Mouse (Mus musculus): Measurements from ENCODE around the gene Gpatch2l. TPM values are rescaled to one million over a fixed set of nuclear protein-coding genes. Genes with fewer than 3 reads are reported as not detected.

The Gpatch2l gene
- polyA plus RNA-seq, 1 experiment = 0.52 TPM

DNA sequence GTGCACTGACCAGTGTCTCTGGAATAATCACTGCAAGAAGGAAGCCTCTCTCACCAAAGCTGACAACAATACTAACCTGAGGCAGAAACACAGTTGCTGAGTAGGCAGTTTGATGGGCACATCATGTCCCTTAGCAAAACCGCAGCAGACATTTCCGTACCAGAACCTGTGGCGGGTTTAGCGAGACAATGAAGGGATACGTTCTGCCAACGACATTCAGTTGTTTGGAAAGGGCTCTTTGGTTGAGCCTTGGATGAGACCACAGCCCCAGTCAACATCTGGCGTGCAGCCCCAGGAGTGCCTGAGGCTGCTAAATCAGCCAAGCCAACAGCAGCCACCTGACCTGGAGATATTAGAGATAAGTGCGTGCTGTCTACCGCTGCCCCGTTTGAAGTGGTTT is 67.8 kb downstream of the Gpatch2l start:
- no peaks in the 10 kb centered on the region for H3K9me3 ChIP-seq (ENCODE audit: control insufficient read depth, low read length)
- no peak overlapping the region for H3K4me3 ChIP-seq (replicated peaks)
- no peaks in the 10 kb centered on the region for H3K36me3 ChIP-seq (ENCODE audit: control insufficient read depth)
- peaks cover 3% of the 10 kb centered on the region; the same call in 1 of the 2 replicates for H3K4me1 ChIP-seq (ENCODE audit: control insufficient read depth)
- H3K27me3 ChIP-seq (ENCODE audit: control insufficient read depth) = 0 out of 2 replicates have a peak, but pooled peaks cover 2% of the 10 kb centered on the region
- TF ChIP-seq TAL1 (IDR thresholded peaks at IDR 0.05; ENCODE audit: low read length) = no peak
- TF ChIP-seq GATA1 (IDR thresholded peaks at IDR 0.05; ENCODE audit: low read length) = no peak

GRCm38 (mm10) chr12:86309902-86310301 is 68.2 kb downstream of the Gpatch2l start:
- Histone ChIP-seq H3K36me3 (ENCODE audit: control insufficient read depth) (no peaks in the 10 kb centered on the region), H3K27me3 (ENCODE audit: control insufficient read depth) (0 out of 2 replicates have a peak, but pooled peaks cover 2% of the 10 kb centered on the region), H3K9me3 (ENCODE audit: control insufficient read depth, low read length) (no peaks in the 10 kb centered on the region), H3K4me3 (replicated peaks) (no peak overlapping the region), H3K4me1 (ENCODE audit: control insufficient read depth) (peaks cover 3% of the 10 kb centered on the region; the same call in 1 of the 2 replicates)
- TF ChIP-seq GATA1 (IDR thresholded peaks at IDR 0.05; ENCODE audit: low read length) = no peak
- TF ChIP-seq TAL1 (IDR thresholded peaks at IDR 0.05; ENCODE audit: low read length) = no peak

- Histone ChIP-seq H3K9me3 (ENCODE audit: control insufficient read depth, low read length) (no peaks in the 10 kb centered on the region), H3K27me3 (ENCODE audit: control insufficient read depth) (no peaks in the 10 kb centered on the region), H3K36me3 (ENCODE audit: control insufficient read depth) (no peaks in the 10 kb centered on the region), H3K4me1 (ENCODE audit: control insufficient read depth) (no peaks in the 10 kb centered on the region), H3K4me3 (replicated peaks) (no peak overlapping the region)
- TF ChIP-seq TAL1 (IDR thresholded peaks at IDR 0.05; ENCODE audit: low read length) (no peak), GATA1 (IDR thresholded peaks at IDR 0.05; ENCODE audit: low read length) (no peak)
Measured at GRCm38 (mm10) chr12:86320629-86321028, 79.0 kb downstream of the Gpatch2l start.

- no peaks in the 10 kb centered on the region for H3K4me1 ChIP-seq (ENCODE audit: control insufficient read depth)
- H3K36me3 ChIP-seq (ENCODE audit: control insufficient read depth) = no peaks in the 10 kb centered on the region
- H3K27me3 ChIP-seq (ENCODE audit: control insufficient read depth) = no peaks in the 10 kb centered on the region
- no peak overlapping the region for H3K4me3 ChIP-seq (replicated peaks)
- TF ChIP-seq GATA1 (IDR thresholded peaks at IDR 0.05; ENCODE audit: low read length) (no peak), TAL1 (IDR thresholded peaks at IDR 0.05; ENCODE audit: low read length) (no peak)
- H3K9me3 ChIP-seq (ENCODE audit: control insufficient read depth, low read length) = no peaks in the 10 kb centered on the region
Measured at GRCm38 (mm10) chr12:86324297-86324696, 82.6 kb downstream of the Gpatch2l start.

DNA sequence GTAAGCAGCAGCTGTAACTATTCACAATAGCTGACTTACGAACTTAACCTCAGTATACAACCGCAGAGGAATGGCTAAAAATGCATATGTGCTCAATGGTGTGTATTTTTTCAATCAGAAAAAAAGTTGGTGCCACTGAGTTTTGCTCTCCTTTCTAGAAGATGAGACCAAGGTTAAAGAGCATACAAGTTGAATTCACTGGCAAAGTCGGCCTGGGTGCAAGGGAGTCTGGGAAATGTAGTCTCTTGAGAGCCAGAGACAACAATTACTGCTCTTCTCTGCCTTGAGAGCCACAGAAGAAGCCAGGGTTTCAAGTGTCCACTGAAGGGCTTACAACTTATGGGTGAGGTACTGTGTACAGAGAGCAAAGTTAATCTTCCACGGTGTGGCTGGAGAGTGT is 88.2 kb downstream of the Gpatch2l start:
- Histone ChIP-seq H3K27me3 (ENCODE audit: control insufficient read depth) (no peaks in the 10 kb centered on the region), H3K4me1 (ENCODE audit: control insufficient read depth) (no peaks in the 10 kb centered on the region), H3K36me3 (ENCODE audit: control insufficient read depth) (no peaks in the 10 kb centered on the region), H3K4me3 (replicated peaks) (no peak overlapping the region), H3K9me3 (ENCODE audit: control insufficient read depth, low read length) (no peaks in the 10 kb centered on the region)
- TF ChIP-seq GATA1 (IDR thresholded peaks at IDR 0.05; ENCODE audit: low read length) (no peak), TAL1 (IDR thresholded peaks at IDR 0.05; ENCODE audit: low read length) (no peak)

GRCm38 (mm10) chr12:86330684-86331083 is 89.0 kb downstream of the Gpatch2l start:
- Histone ChIP-seq H3K4me1 (ENCODE audit: control insufficient read depth) (no peaks in the 10 kb centered on the region), H3K36me3 (ENCODE audit: control insufficient read depth) (no peaks in the 10 kb centered on the region), H3K9me3 (ENCODE audit: control insufficient read depth, low read length) (no peaks in the 10 kb centered on the region), H3K4me3 (replicated peaks) (no peak overlapping the region), H3K27me3 (ENCODE audit: control insufficient read depth) (no peaks in the 10 kb centered on the region)
- TF ChIP-seq TAL1 (IDR thresholded peaks at IDR 0.05; ENCODE audit: low read length) (no peak), GATA1 (IDR thresholded peaks at IDR 0.05; ENCODE audit: low read length) (no peak)

DNA sequence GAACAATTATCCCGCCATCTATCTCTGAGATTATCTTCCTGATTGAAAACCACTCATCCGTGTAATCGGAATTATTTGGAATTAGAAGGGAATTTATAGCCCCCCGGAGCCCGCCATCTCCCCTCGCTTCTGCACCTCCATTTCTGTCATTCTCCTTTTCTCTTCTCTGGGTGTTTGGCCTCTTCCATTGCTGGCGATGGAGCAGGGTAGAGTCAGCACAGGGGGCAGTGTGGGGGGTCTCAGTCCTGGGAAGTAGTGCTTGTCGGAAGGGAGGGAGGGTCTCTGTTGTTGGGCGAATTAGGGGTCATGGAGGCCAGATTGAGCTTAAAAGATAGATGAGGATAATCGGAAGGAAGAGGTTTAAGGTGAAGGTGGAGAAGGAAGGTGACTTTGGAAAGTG is 89.6 kb downstream of the Gpatch2l start:
- Histone ChIP-seq H3K9me3 (ENCODE audit: control insufficient read depth, low read length) (no peaks in the 10 kb centered on the region), H3K27me3 (ENCODE audit: control insufficient read depth) (no peaks in the 10 kb centered on the region), H3K36me3 (ENCODE audit: control insufficient read depth) (no peaks in the 10 kb centered on the region), H3K4me3 (replicated peaks) (no peak overlapping the region), H3K4me1 (ENCODE audit: control insufficient read depth) (no peaks in the 10 kb centered on the region)
- TF ChIP-seq TAL1 (IDR thresholded peaks at IDR 0.05; ENCODE audit: low read length) (no peak), GATA1 (IDR thresholded peaks at IDR 0.05; ENCODE audit: low read length) (no peak)

DNA sequence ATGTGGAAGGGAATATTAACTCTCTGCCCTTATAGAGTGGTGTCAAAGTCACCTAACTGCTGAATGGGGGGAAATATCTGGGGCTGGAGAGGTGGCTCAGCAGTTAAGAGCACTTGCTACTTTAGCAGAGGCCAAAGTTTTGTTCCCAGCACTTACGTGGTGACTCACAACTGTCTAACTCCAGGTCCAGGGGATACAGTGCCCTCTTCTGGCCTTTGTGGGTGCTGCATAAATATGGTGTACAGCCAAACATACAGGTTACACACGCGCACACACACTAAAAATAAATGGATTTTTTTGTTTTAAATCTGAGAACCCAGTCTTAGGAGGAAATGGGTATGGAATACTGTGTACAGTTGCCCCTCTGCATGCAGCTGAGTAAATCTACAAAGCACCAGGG is 94.6 kb downstream of the Gpatch2l start:
- Histone ChIP-seq H3K9me3 (ENCODE audit: control insufficient read depth, low read length) (no peaks in the 10 kb centered on the region), H3K36me3 (ENCODE audit: control insufficient read depth) (no peaks in the 10 kb centered on the region), H3K4me1 (ENCODE audit: control insufficient read depth) (no peaks in the 10 kb centered on the region), H3K4me3 (replicated peaks) (no peak overlapping the region), H3K27me3 (ENCODE audit: control insufficient read depth) (no peaks in the 10 kb centered on the region)
- TF ChIP-seq GATA1 (IDR thresholded peaks at IDR 0.05; ENCODE audit: low read length) (no peak), TAL1 (IDR thresholded peaks at IDR 0.05; ENCODE audit: low read length) (no peak)

- Histone ChIP-seq H3K4me1 (ENCODE audit: control insufficient read depth) (no peaks in the 10 kb centered on the region), H3K27me3 (ENCODE audit: control insufficient read depth) (no peaks in the 10 kb centered on the region), H3K9me3 (ENCODE audit: control insufficient read depth, low read length) (no peaks in the 10 kb centered on the region), H3K4me3 (replicated peaks) (no peak overlapping the region), H3K36me3 (ENCODE audit: control insufficient read depth) (no peaks in the 10 kb centered on the region)
- TF ChIP-seq TAL1 (IDR thresholded peaks at IDR 0.05; ENCODE audit: low read length) = no peak
Measured at GRCm38 (mm10) chr12:86336887-86337286, 95.2 kb downstream of the Gpatch2l start.

Other genes with a start within 250 kb of the Gpatch2l start
- gene Tgfb3, start 162.8 kb upstream of the Gpatch2l start, polyA plus RNA-seq (2012) = not detected in 2 replicates
- not detected in 2 replicates for gene Ift43, start 159.3 kb upstream of the Gpatch2l start, polyA plus RNA-seq (2012)
- gene Esrrb, start 119.3 kb downstream of the Gpatch2l start, polyA plus RNA-seq (2012) = not detected in 2 replicates

Measured in erythroblast, embryonic 14.5 days (primary cell).